Mouse (Mus musculus) midbrain, postnatal 0 days (tissue): ENCODE results near the gene Prpf18. TPM values are rescaled to one million over a fixed set of nuclear protein-coding genes. Genes with fewer than 3 reads are reported as not detected.

Experiments used
- ATAC-seq: fragments of 200-750 bp; cut with Nextera tagmentation; 2 replicates; pipeline ENCODE4 v1.8.0; 2017; ENCODE audit warnings: moderate number of reproducible peaks, mild to moderate bottlenecking, moderate TSS enrichment, moderate library complexity; ENCODE audit not compliant: low FRiP score
- DNase-seq: peaks from one replicate; pipeline ENCODE4 v3.0.0-alpha.2; 2015; ENCODE audit warnings: low spot score
- H3K27ac ChIP-seq: fragments of 300-500 bp; sonication (generic); 2 replicates; pipeline ENCODE4 v1.5.1; 2014; ENCODE audit warnings: low read depth, mild to moderate bottlenecking, low read length, mixed read lengths
- H3K27me3 ChIP-seq: fragments of 300-500 bp; sonication (generic); 2 replicates; pipeline ENCODE4 v1.6.1; 2014; ENCODE audit warnings: low read length, control low read depth, mixed read lengths; ENCODE audit not compliant: insufficient read depth
- H3K36me3 ChIP-seq: fragments of 300-500 bp; sonication (generic); 2 replicates; pipeline ENCODE4 v1.6.1; 2014; ENCODE audit warnings: low read length, control low read depth, mixed read lengths; ENCODE audit not compliant: insufficient read depth
- H3K4me1 ChIP-seq: fragments of 300-500 bp; sonication (generic); 2 replicates; pipeline ENCODE4 v1.6.1; 2014; ENCODE audit warnings: mild to moderate bottlenecking, control low read depth, antibody characterized with exemption, low read length, mixed read lengths; ENCODE audit not compliant: insufficient read depth
- H3K4me2 ChIP-seq: fragments of 300-500 bp; sonication (generic); 2 replicates; pipeline ENCODE4 v1.6.1; 2014; ENCODE audit warnings: low read depth, mild to moderate bottlenecking, low read length, mixed read lengths; ENCODE audit not compliant: poor library complexity, severe bottlenecking
- H3K4me3 ChIP-seq: fragments of 300-500 bp; sonication (generic); 2 replicates; pipeline ENCODE4 v1.5.1; 2014; ENCODE audit warnings: low read depth, mild to moderate bottlenecking, low read length, moderate library complexity
- H3K9ac ChIP-seq: fragments of 300-500 bp; sonication (generic); replicated peaks from 2 replicates; pipeline ENCODE4 v1.6.1; 2014; ENCODE audit warnings: mild to moderate bottlenecking, low read length, moderate library complexity, mixed read lengths; ENCODE audit not compliant: poor library complexity, severe bottlenecking
- H3K9me3 ChIP-seq: fragments of 300-500 bp; sonication (generic); 2 replicates; pipeline ENCODE4 v1.6.1; 2016; ENCODE audit warnings: low read length, control low read depth
- CTCF ChIP-seq: IDR thresholded peaks from 2 replicates; pipeline ENCODE4 v1.5.1; 2016; ENCODE audit warnings: antibody characterized with exemption, mild to moderate bottlenecking
- WGBS: fragments of 180-500 bp; shearing (Covaris S2); extraction: QIAGEN DNeasy Blood & Tissue Kit; methylation state at CpG from one replicate; pipeline ENCODE4 v1.1.7; 2014; 5-methylcytosine and 5-hydroxymethylcytosine counted together
- polyA plus RNA-seq: library from polyadenylated mRNA; unstranded; fragments of >200 nt; fragmentation: Nextera tagmentation; extraction: Ambion mirVana; gene quantifications from 2 replicates; pipeline ENCODE4 v1.2.1, GENCODE M21; 2015
- total RNA-seq: library from RNA; depleted of rRNA; stranded (reverse); fragments of >200 nt; gene quantifications from 2 replicates; pipeline ENCODE4 v1.2.3, GENCODE M21; 2014; rRNA removed

Prpf18 gene
- total RNA-seq = 28.2 and 35.8 TPM in 2 replicates
- polyA plus RNA-seq = 28.6 and 29.2 TPM in 2 replicates

- ATAC-seq = peak; percentile 88
- WGBS = 1% methylated on average over 40 of the region's 40 CpGs
Measured at GRCm38 (mm10) chr2:4651500-4652285, at the start of gene Prpf18. Prpf18 (minus strand) TSS chr2:4652113.

DNA sequence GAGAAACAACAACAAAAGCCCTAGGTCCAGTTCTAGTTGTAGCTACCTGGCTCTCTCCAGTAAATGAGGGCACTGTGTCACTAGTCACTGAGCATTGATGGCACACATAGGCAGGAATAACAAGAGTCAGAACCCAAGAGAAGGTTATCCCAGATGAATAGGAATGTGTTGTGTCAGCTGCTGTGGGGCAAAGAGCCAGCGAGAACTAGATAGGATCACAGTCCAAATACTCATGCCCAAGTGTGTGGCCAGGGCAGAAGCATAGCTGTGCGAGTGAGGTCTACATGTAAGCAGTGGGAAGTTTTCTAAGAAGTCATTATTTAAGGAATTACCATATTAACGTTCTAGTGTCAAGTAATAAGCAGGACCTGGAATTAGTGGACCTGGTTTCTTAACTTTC, 28.0 kb upstream of the Prpf18 start:
- 85% methylated on average over 3 of the region's 3 CpGs for WGBS
- Histone ChIP-seq H3K4me3 (no peak overlapping the region), H3K4me2 (no peak overlapping the region), H3K9me3 (no peaks in the 10 kb centered on the region), H3K9ac (no peak overlapping the region), H3K36me3 (no peaks in the 10 kb centered on the region), H3K4me1 (no peaks in the 10 kb centered on the region), H3K27ac (no peak overlapping the region), H3K27me3 (no peaks in the 10 kb centered on the region)
- TF ChIP-seq CTCF = no peak
- DNase-seq (no peak), ATAC-seq (no peak)

More at GRCm38 (mm10) chr2:4651500-4652285, at the start of gene Prpf18:
- Histone ChIP-seq H3K4me2 (peak within 1 kb of the TSS; percentile 72), H3K27ac (peak within 1 kb of the TSS; percentile 62), H3K27me3 (no peaks in the 10 kb centered on the region), H3K4me1 (peaks cover 3% of the 10 kb centered on the region), H3K9me3 (no peaks in the 10 kb centered on the region), H3K9ac (peak within 1 kb of the TSS; percentile 76), H3K36me3 (peaks cover 3% of the 10 kb centered on the region; the same call in 1 of the 2 replicates), H3K4me3 (peak within 1 kb of the TSS; percentile 59)
- TF ChIP-seq CTCF = peak; percentile 89
- DNase-seq = peak; percentile 95

GRCm38 (mm10) chr2:4671636-4672035, 19.7 kb upstream of the Prpf18 start:
- 87% methylated on average over 8 of the region's 8 CpGs for WGBS
- H3K36me3 ChIP-seq = no peaks in the 10 kb centered on the region

GRCm38 (mm10) chr2:4669701-4670100, 17.8 kb upstream of the Prpf18 start:
- Histone ChIP-seq H3K9me3 (no peaks in the 10 kb centered on the region), H3K27ac (no peak overlapping the region), H3K9ac (no peak overlapping the region), H3K4me3 (no peak overlapping the region), H3K4me1 (no peaks in the 10 kb centered on the region), H3K36me3 (no peaks in the 10 kb centered on the region), H3K4me2 (no peak overlapping the region), H3K27me3 (no peaks in the 10 kb centered on the region)
- DNase-seq = no peak
- no peak for ATAC-seq
- 93% methylated on average over 8 of the region's 8 CpGs for WGBS
- TF ChIP-seq CTCF = no peak

More at GRCm38 (mm10) chr2:4671636-4672035, 19.7 kb upstream of the Prpf18 start:
- Histone ChIP-seq H3K27me3 (no peaks in the 10 kb centered on the region), H3K9me3 (no peaks in the 10 kb centered on the region), H3K9ac (no peak overlapping the region), H3K4me2 (no peak overlapping the region), H3K4me3 (no peak overlapping the region), H3K4me1 (no peaks in the 10 kb centered on the region), H3K27ac (no peak overlapping the region)
- ATAC-seq = no peak
- TF ChIP-seq CTCF = no peak
- no peak for DNase-seq

- Histone ChIP-seq H3K36me3 (no peaks in the 10 kb centered on the region), H3K27ac (no peak overlapping the region), H3K4me3 (no peak overlapping the region), H3K9ac (no peak overlapping the region), H3K27me3 (no peaks in the 10 kb centered on the region), H3K4me2 (no peak overlapping the region), H3K4me1 (no peaks in the 10 kb centered on the region), H3K9me3 (no peaks in the 10 kb centered on the region)
- ATAC-seq = no peak
- DNase-seq = no peak
- WGBS = 80% methylated on average over 2 of the region's 2 CpGs
- no peak for TF ChIP-seq CTCF
Measured at GRCm38 (mm10) chr2:4668626-4669025, 16.7 kb upstream of the Prpf18 start.

GRCm38 (mm10) chr2:4660677-4661076, 8.8 kb upstream of the Prpf18 start:
- H3K36me3 ChIP-seq = no peaks in the 10 kb centered on the region
- no peak overlapping the region for H3K4me3 ChIP-seq
- no peak overlapping the region for H3K9ac ChIP-seq
- H3K27ac ChIP-seq = no peak overlapping the region
- H3K27me3 ChIP-seq = no peaks in the 10 kb centered on the region
- no peaks in the 10 kb centered on the region for H3K9me3 ChIP-seq
- WGBS = 83% methylated on average over 2 of the region's 2 CpGs
- no peak overlapping the region for H3K4me2 ChIP-seq
- DNase-seq (no peak), ATAC-seq (no peak)
- H3K4me1 ChIP-seq = no peaks in the 10 kb centered on the region
- TF ChIP-seq CTCF = no peak
